Mouse (Mus musculus) kidney, adult 8-10 months (tissue): ENCODE measurements around the gene Tas2r143.

Source experiments
- DNase-seq, 2 experiments: peaks; one replicate each; pipeline ENCODE4 v3.0.0; 2022

Gene Tas2r143

GRCm38 (mm10) chr6:42398998-42399397 is 1.0 kb upstream of the Tas2r143 start:
- DNase-seq = no peak

GRCm38 (mm10) chr6:42405134-42405533 is 5.1 kb downstream of the Tas2r143 start, which contains the start of gene Tas2r135:
TSS of gene Tas2r135 (plus strand) at chr6:42405434.
- no peak for DNase-seq

- DNase-seq = no peak
These were observed 19.4 kb downstream of the Tas2r143 start for GRCm38 (mm10) chr6:42419443-42419842.

GRCm38 (mm10) chr6:42421439-42421838 is 21.4 kb downstream of the Tas2r143 start:
- DNase-seq = no peak

- DNase-seq = no peak
These were observed 24.4 kb downstream of the Tas2r143 start for GRCm38 (mm10) chr6:42424472-42424871.

GRCm38 (mm10) chr6:42426337-42426736 is 26.3 kb downstream of the Tas2r143 start:
- no peak for DNase-seq

GRCm38 (mm10) chr6:42433554-42433953 is 33.5 kb downstream of the Tas2r143 start:
- DNase-seq = no peak

- peak in 1 of 2 experiments; percentile 7 for DNase-seq
These were observed 34.4 kb downstream of the Tas2r143 start, which contains the start of gene Tas2r126 for GRCm38 (mm10) chr6:42434446-42434845. TSS of gene Tas2r126 (plus strand) at chr6:42434535.

GRCm38 (mm10) chr6:42435490-42435889 is 35.5 kb downstream of the Tas2r143 start:
- no peak for DNase-seq

- DNase-seq = no peak
These were observed 41.4 kb downstream of the Tas2r143 start for GRCm38 (mm10) chr6:42441395-42441794.

- DNase-seq = no peak
These were observed 44.5 kb downstream of the Tas2r143 start for GRCm38 (mm10) chr6:42444491-42444890.

- DNase-seq = no peak
These were observed 47.3 kb downstream of the Tas2r143 start for GRCm38 (mm10) chr6:42447381-42447780.
